Mouse (Mus musculus) liver, embryonic 18 days (tissue): ENCODE measurements around the gene Olfr372. TPM values are rescaled to one million over a fixed set of nuclear protein-coding genes. Genes with fewer than 3 reads are reported as not detected.

Experiments
- polyA plus RNA-seq: library from polyadenylated mRNA; depleted of rRNA; stranded (reverse); fragments of >200 nt; gene quantifications from 2 replicates; pipeline ENCODE4 v1.2.3, GENCODE M21; 2012; rRNA removed

Olfr372 gene
- polyA plus RNA-seq: not detected in 2 replicates

DNA sequence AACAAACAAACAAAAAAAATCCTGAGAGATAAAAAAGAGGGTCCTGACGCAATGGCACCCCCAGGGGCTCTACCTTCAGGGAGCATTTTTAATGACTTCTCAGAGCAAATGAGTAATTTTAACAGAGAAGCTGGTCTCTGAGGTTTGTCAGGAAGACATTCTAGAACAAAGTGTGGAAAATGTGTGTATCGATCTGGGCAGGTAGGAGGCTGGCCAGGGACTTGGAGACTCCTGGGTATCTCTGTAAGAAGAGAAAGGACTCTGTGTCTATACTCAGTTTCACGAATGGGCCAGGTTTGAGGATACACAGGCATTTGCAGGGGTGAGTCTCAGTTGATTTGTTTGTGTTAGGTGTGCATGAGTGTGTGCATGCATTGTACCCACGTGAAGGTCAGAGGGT is at the start of gene Olfr372:
Olfr372 (plus strand) TSS at position 301 of the 400 bp plus-strand sequence.

DNA sequence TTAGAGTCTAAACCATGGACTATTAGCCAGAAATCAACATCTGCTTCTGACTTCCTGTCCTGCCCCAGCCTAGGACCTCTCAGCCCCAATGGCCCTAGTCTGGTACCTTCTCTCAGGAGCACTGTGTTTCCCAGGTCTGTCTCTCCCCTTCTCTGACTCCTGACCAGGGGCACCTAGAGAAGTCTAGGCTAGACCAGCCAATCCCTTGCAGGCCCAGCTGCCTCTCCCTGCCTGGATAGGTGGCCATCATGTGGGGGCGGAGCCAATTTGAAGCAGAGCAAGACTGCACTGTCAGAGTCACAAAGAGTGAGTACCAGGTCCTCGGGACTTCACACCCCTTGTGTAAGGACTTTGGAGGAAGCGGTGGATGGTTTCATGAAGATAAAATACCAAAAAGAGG is 31.5 kb upstream of the Olfr372 start, which contains the start of gene Cyp4f18:
Cyp4f18 (minus strand) TSS at position 154 of the 400 bp plus-strand sequence.

DNA sequence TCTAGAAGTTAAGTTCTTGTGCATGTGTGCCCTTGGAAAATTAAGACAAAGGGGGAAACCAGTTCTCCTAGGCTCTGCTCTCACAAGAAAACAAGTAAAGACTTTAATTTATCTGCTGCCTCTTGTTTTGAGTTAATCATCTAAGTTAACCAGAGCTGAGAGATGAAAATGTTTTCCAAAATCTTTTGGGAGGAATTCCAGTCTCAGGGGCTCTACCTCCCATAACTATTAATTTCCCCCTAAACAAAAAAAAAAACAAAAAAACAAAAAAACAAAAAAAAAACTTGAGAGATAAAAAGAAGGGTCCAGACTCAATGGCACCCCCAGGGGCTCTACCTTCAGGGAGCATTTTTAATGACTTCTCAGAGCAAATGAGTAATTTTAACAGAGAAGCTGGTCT is 41.9 kb downstream of the Olfr372 start, which contains the start of gene Olfr373:
Olfr373 (plus strand) TSS at position 301 of the 400 bp plus-strand sequence.

GRCm38 (mm10) chr8:72106740-72107139 is 65.7 kb downstream of the Olfr372 start, which contains the start of gene Olfr374:
Gene Olfr374, plus strand, starts transcription at chr8:72107040.

Other genes with a start within 250 kb of the Olfr372 start
- 0.46 and 0.58 TPM in 2 replicates for gene Zfp709, start 159.2 kb upstream of the Olfr372 start, polyA plus RNA-seq
- 0.52 and 0.56 TPM in 2 replicates for gene Zfp882, start 132.6 kb upstream of the Olfr372 start, polyA plus RNA-seq
- gene Zfp617, start 132.6 kb upstream of the Olfr372 start, polyA plus RNA-seq: 5.0 and 5.2 TPM in 2 replicates
- 6.4 and 7.1 TPM in 2 replicates for gene Zfp961, start 90.2 kb upstream of the Olfr372 start, polyA plus RNA-seq
- 5.9 and 6.0 TPM in 2 replicates for gene Cyp4f18, start 31.6 kb upstream of the Olfr372 start, polyA plus RNA-seq
- gene Olfr373, start 42.0 kb downstream of the Olfr372 start, polyA plus RNA-seq: not detected in 2 replicates
- gene Olfr374, start 65.8 kb downstream of the Olfr372 start, polyA plus RNA-seq: 0.01 TPM in 1 of 2 replicates, not detected in the other
- gene Tpm4, start 93.8 kb downstream of the Olfr372 start, polyA plus RNA-seq: 60.7 and 68.7 TPM in 2 replicates
- gene Rab8a, start 120.0 kb downstream of the Olfr372 start, polyA plus RNA-seq: 66.6 and 67.5 TPM in 2 replicates
- 0.89 and 1.6 TPM in 2 replicates for gene Hsh2d, start 148.4 kb downstream of the Olfr372 start, polyA plus RNA-seq
- 0.03 TPM in 1 of 2 replicates, not detected in the other for gene Cib3, start 171.6 kb downstream of the Olfr372 start, polyA plus RNA-seq
- not detected in 2 replicates for gene Gm11034, start 172.4 kb downstream of the Olfr372 start, polyA plus RNA-seq
- gene Fam32a, start 178.5 kb downstream of the Olfr372 start, polyA plus RNA-seq: 28.3 and 28.8 TPM in 2 replicates
- gene Ap1m1, start 198.8 kb downstream of the Olfr372 start, polyA plus RNA-seq: 33.5 and 36.0 TPM in 2 replicates